Comparison of ENCODE assay signal across 20 mouse cellular contexts in the genomic region with DNA sequence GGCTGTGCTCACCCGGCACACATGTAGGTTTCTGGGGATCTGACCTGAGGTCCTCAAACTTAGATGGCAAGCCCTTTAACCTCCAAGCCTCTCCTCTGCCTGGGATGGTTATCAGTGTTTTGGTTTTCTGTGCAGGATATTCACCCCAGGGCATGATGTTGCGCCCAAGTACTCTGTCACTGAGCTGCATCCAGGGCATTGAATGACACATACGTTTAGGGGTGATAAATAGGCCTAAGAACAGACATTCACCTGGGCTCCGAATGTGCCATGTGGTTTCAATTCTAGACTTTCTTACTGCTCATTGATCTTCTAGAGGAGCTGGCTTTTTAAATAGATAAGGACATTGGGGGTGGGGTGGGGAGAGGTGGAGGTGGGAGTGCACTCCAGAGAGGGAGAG.
"Had no signal": no experiment of that assay in that cellular context is flagged by ENCODE, and none has a peak within 500 bp of the region (broad histone marks: within the 10 kb centered on the region; RNA-seq: fewer than 3 reads in every experiment).

No protein-coding gene starts in this region.

- H3K27me3 ChIP-seq: liver, embryonic 15.5 days; lung, embryonic 15.5 days; megakaryocyte, embryonic 14.5 days; midbrain, embryonic 15.5 days; neural tube, embryonic 13.5 days; stomach, embryonic 15.5 days had no signal

- H3K4me3 ChIP-seq: liver, embryonic 15.5 days; lung, embryonic 15.5 days; megakaryocyte, embryonic 14.5 days; midbrain, embryonic 13.5 days; midbrain, embryonic 15.5 days; neural tube, embryonic 13.5 days; neural tube, embryonic 15.5 days; stomach, embryonic 15.5 days had no signal

- DNase-seq: liver, postnatal 0 days; lung, adult 2 months; lung, postnatal 14 days; retina, postnatal 1 day; right cerebral cortex, adult 18-20 months; right cerebral cortex, postnatal 25 days; right cerebral cortex, postnatal 4 days; thymus, adult 2 months; thymus, postnatal 25 days; thymus, postnatal 4 days had no signal

- H3K4me1 ChIP-seq: liver, embryonic 15.5 days; lung, embryonic 15.5 days; stomach, embryonic 15.5 days had no signal

- ATAC-seq: liver, postnatal 0 days; lung, postnatal 0 days; midbrain, embryonic 13.5 days; midbrain, embryonic 15.5 days had no signal

- H3K27ac ChIP-seq: liver, embryonic 15.5 days; lung, embryonic 15.5 days; midbrain, embryonic 13.5 days; midbrain, embryonic 15.5 days; neural tube, embryonic 13.5 days; neural tube, embryonic 15.5 days; stomach, embryonic 15.5 days; stomach, postnatal 0 days had no signal
